Mouse (Mus musculus) lung, adult 2 months (tissue): ENCODE measurements around the gene Gpr68.

Experiments
- CTCF ChIP-seq: fragments of 200-500 bp; IDR thresholded peaks from 2 replicates; pipeline ENCODE4 v1.5.1; 2011; ENCODE audit warnings: mild to moderate bottlenecking, low read length, control low read depth; ENCODE audit not compliant: insufficient read depth
- POLR2A ChIP-seq: fragments of 200-500 bp; IDR thresholded peaks from 2 replicates; pipeline ENCODE4 v1.6.1; 2011; ENCODE audit warnings: low read depth, mild to moderate bottlenecking, control low read depth, low read length, borderline replicate concordance; ENCODE audit errors: extremely low read depth

GRCm38 (mm10) chr12:100846566-100846965 is 61.4 kb downstream of the Gpr68 start:
- TF ChIP-seq CTCF, result no peak
- TF ChIP-seq POLR2A, result no peak
